Mouse (Mus musculus) urinary bladder, postnatal 36 days (tissue): ENCODE data around the gene Tcf15.
A peak's percentile ranks its signal among the peaks of the same experiment; 100 is the strongest.

Source experiments
- DNase-seq, 2 experiments: peaks; one replicate each; pipeline ENCODE4 v3.0.0; 2022; ENCODE audit warnings: low spot score in 2 of 2, mixed read lengths in 1 of 2

Gene Tcf15

GRCm38 (mm10) chr2:152143279-152144157, at the start of gene Tcf15:
Gene Tcf15 (plus strand): TSS chr2:152143561.
- peak in 1 of 2 experiments; percentile 52 for DNase-seq

- DNase-seq, result no peak
These were observed 48.4 kb upstream of the Tcf15 start for GRCm38 (mm10) chr2:152094856-152095545.

GRCm38 (mm10) chr2:152096922-152097321, 46.4 kb upstream of the Tcf15 start:
- no peak for DNase-seq

- DNase-seq, result no peak
These were observed 45.4 kb upstream of the Tcf15 start for GRCm38 (mm10) chr2:152097916-152098315.

- no peak for DNase-seq
These were observed 43.8 kb upstream of the Tcf15 start for GRCm38 (mm10) chr2:152099538-152099937.

- no peak for DNase-seq
These were observed 41.6 kb upstream of the Tcf15 start for GRCm38 (mm10) chr2:152101761-152102160.

- DNase-seq, result no peak
These were observed 41.0 kb upstream of the Tcf15 start for GRCm38 (mm10) chr2:152102369-152102768.

- DNase-seq, result no peak
These were observed 38.5 kb upstream of the Tcf15 start for GRCm38 (mm10) chr2:152104711-152105317.

GRCm38 (mm10) chr2:152105318-152106224, 37.8 kb upstream of the Tcf15 start, which contains the start of gene Srxn1:
Gene Srxn1 (plus strand): TSS chr2:152105516.
- DNase-seq, result peak; percentile 87 to 91

- no peak for DNase-seq
These were observed 37.2 kb upstream of the Tcf15 start for GRCm38 (mm10) chr2:152106225-152106595.

- DNase-seq, result no peak
These were observed 36.8 kb upstream of the Tcf15 start for GRCm38 (mm10) chr2:152106597-152106996.

GRCm38 (mm10) chr2:152108702-152109101, 34.7 kb upstream of the Tcf15 start:
- no peak for DNase-seq

GRCm38 (mm10) chr2:152109386-152109785, 34.0 kb upstream of the Tcf15 start:
- no peak for DNase-seq

GRCm38 (mm10) chr2:152111311-152111710, 32.0 kb upstream of the Tcf15 start:
- no peak for DNase-seq

- peak; percentile 86 to 87 for DNase-seq
These were observed 31.4 kb upstream of the Tcf15 start for GRCm38 (mm10) chr2:152111920-152112319.

GRCm38 (mm10) chr2:152112490-152112889, 30.9 kb upstream of the Tcf15 start:
- no peak for DNase-seq

GRCm38 (mm10) chr2:152112970-152113369, 30.4 kb upstream of the Tcf15 start:
- no peak for DNase-seq

- no peak for DNase-seq
These were observed 29.0 kb upstream of the Tcf15 start for GRCm38 (mm10) chr2:152114057-152114975.

GRCm38 (mm10) chr2:152117694-152118093, 25.7 kb upstream of the Tcf15 start:
- no peak for DNase-seq

- DNase-seq, result no peak
These were observed 24.0 kb upstream of the Tcf15 start for GRCm38 (mm10) chr2:152119228-152119865.
